Mouse (Mus musculus): ENCODE results near the gene Vezt. TPM values are rescaled to one million over a fixed set of nuclear protein-coding genes. Genes with fewer than 3 reads are reported as not detected.

The Vezt gene
- polyA plus RNA-seq, 1 experiment from 2014 or later = 45.9 TPM

DNA sequence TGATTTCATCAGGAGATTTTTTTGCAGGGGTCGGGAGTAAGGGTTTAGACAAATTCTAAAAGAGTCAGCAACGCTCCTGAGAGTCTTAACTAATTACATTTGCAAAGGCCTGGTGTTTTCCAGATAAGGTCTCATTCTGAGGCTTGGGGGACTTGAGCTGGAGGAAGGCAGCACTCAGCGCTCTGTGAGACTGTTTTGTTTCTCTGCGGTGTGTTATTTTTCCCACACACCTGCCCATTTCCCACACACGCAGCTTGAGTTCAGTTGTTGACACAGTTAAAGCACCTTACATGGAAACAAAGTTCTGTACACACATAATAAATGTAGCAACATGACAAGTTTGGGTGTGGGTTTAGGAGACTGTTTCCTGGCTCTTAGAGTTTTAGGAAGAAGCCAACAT is 103.6 kb downstream of the Vezt start:
- no peaks in the 10 kb centered on the region for H3K4me1 ChIP-seq (ENCODE audit: control insufficient read depth, insufficient read depth, low read length)
- H3K27ac ChIP-seq (ENCODE audit: low read depth, low read length) = no peak overlapping the region
- no peak overlapping the region for H3K4me3 ChIP-seq (ENCODE audit: low read depth, low read length)
- H3K27me3 ChIP-seq (ENCODE audit: control insufficient read depth, insufficient read depth, low read length) = no peaks in the 10 kb centered on the region
- no peak for DNase-seq (ENCODE audit: low spot score, missing footprints)
- H3K36me3 ChIP-seq (ENCODE audit: control insufficient read depth, insufficient read depth, low read length) = no peaks in the 10 kb centered on the region
- no peaks in the 10 kb centered on the region for H3K9me3 ChIP-seq (ENCODE audit: control insufficient read depth, low read length)
- no peak for ATAC-seq (ENCODE audit: low FRiP score)
- 80% methylated on average over 5 of the region's 5 CpGs for WGBS
- no peak overlapping the region for H3K9ac ChIP-seq (ENCODE audit: low read length)
- no peak overlapping the region for H3K4me2 ChIP-seq

DNA sequence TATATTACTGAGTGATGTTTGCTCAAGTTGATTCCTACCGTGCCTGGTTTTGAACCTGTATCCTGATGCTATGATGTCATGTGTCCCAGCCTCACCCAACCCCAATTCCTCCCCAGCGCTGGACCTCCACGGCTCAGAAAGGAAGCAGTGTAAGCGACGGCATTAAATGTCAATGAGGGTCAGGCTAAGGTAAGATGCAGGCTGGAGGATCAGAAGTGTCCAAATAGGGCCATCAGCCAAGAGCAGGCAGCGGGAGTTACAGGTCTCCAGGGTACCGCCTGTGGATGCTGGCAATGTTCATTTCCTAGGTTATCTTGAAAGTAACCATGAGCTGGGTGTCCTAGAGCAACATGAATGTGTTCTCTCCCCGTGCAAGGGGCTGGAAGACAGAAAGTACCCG is 104.2 kb downstream of the Vezt start:
- Histone ChIP-seq H3K27me3 (ENCODE audit: control insufficient read depth, insufficient read depth, low read length) (no peaks in the 10 kb centered on the region), H3K27ac (ENCODE audit: low read depth, low read length) (no peak overlapping the region), H3K4me2 (no peak overlapping the region), H3K4me1 (ENCODE audit: control insufficient read depth, insufficient read depth, low read length) (no peaks in the 10 kb centered on the region), H3K4me3 (ENCODE audit: low read depth, low read length) (no peak overlapping the region), H3K9me3 (ENCODE audit: control insufficient read depth, low read length) (no peaks in the 10 kb centered on the region), H3K9ac (ENCODE audit: low read length) (no peak overlapping the region), H3K36me3 (ENCODE audit: control insufficient read depth, insufficient read depth, low read length) (no peaks in the 10 kb centered on the region)
- no peak for DNase-seq (ENCODE audit: low spot score, missing footprints)
- ATAC-seq (ENCODE audit: low FRiP score) = no peak
- WGBS = 82% methylated on average over 9 of the region's 9 CpGs

DNA sequence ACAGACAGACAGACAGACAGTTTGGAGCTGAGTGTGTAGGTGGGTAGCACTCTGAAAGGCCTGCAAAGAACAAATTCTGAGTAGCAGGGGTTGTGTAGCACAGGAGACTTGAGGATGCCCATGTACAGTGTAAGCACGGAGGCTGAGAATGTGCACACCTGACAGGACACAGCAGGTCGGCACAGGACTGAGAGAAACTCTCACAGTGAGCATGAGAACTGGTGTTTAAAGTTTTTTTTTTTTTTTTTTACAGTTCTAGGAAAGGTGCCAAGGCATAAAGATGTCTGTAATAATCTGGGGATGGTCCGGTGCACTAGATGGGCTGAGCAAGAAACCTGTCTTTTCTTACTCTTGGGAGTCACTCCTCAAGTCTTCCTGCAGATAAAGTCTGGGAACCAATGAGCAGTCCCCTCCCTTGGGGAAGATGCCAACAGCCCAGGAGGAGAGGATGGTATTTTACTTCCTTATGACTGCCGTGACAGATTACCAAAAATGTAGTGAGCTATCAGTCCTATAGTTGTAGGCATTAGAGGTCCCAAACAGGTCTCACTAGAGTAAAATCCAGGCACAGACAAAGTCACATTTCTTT is 105.3 kb downstream of the Vezt start:
- H3K4me2 ChIP-seq = no peak overlapping the region
- H3K4me1 ChIP-seq (ENCODE audit: control insufficient read depth, insufficient read depth, low read length) = no peaks in the 10 kb centered on the region
- H3K9me3 ChIP-seq (ENCODE audit: control insufficient read depth, low read length) = no peaks in the 10 kb centered on the region
- no peak overlapping the region for H3K4me3 ChIP-seq (ENCODE audit: low read depth, low read length)
- H3K36me3 ChIP-seq (ENCODE audit: control insufficient read depth, insufficient read depth, low read length) = no peaks in the 10 kb centered on the region
- no peak overlapping the region for H3K27ac ChIP-seq (ENCODE audit: low read depth, low read length)
- DNase-seq (ENCODE audit: low spot score, missing footprints) (no peak), ATAC-seq (ENCODE audit: low FRiP score) (no peak)
- 86% methylated on average over 4 of the region's 4 CpGs for WGBS
- no peak overlapping the region for H3K9ac ChIP-seq (ENCODE audit: low read length)
- no peaks in the 10 kb centered on the region for H3K27me3 ChIP-seq (ENCODE audit: control insufficient read depth, insufficient read depth, low read length)

DNA sequence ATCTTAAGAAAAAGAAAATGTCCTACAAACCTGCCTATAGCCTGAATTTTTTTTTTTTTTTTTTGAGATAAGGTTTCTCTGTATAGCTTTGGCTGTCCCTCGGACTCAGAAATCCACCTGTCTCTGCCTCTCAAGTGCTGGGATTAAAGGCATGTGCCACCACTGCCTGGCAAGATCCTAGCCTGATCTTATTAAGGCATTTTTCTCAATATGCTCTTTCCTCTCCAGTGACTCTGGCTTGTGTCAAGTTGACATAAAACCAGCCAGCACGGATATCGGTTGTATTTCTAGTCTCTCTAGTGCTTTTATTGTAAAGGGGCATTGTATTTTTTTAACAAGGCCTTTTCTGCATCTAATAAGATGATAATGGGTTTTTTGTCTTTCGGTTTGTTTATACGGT is 111.0 kb downstream of the Vezt start:
- ATAC-seq (ENCODE audit: low FRiP score) (no peak), DNase-seq (ENCODE audit: low spot score, missing footprints) (no peak)
- Histone ChIP-seq H3K9me3 (ENCODE audit: control insufficient read depth, low read length) (no peaks in the 10 kb centered on the region), H3K4me1 (ENCODE audit: control insufficient read depth, insufficient read depth, low read length) (no peaks in the 10 kb centered on the region), H3K4me3 (ENCODE audit: low read depth, low read length) (no peak overlapping the region), H3K4me2 (no peak overlapping the region), H3K9ac (ENCODE audit: low read length) (no peak overlapping the region), H3K36me3 (ENCODE audit: control insufficient read depth, insufficient read depth, low read length) (no peaks in the 10 kb centered on the region), H3K27ac (ENCODE audit: low read depth, low read length) (no peak overlapping the region), H3K27me3 (ENCODE audit: control insufficient read depth, insufficient read depth, low read length) (no peaks in the 10 kb centered on the region)
- 89% methylated on average over 5 of the region's 5 CpGs for WGBS

DNA sequence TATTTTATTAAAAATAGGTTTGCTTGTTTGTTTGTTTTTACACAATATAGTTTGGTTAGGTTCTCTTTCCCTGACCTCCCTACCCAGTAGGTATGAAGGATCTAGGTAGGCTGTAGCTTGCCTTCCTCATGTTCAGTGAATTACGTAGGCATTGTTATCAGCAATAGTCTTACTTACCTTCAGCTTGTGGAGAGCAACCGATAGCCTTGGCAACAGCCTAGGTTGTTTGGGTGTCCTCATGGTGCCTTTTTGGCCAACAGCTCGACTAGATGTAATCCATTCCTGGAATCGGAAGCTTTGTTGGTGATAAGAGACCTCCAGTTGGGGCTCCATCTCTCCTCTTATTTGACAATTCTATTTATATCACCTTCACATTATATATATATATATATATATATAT is 114.5 kb downstream of the Vezt start:
- Histone ChIP-seq H3K4me1 (ENCODE audit: control insufficient read depth, insufficient read depth, low read length) (no peaks in the 10 kb centered on the region), H3K9me3 (ENCODE audit: control insufficient read depth, low read length) (no peaks in the 10 kb centered on the region), H3K27me3 (ENCODE audit: control insufficient read depth, insufficient read depth, low read length) (no peaks in the 10 kb centered on the region), H3K27ac (ENCODE audit: low read depth, low read length) (no peak overlapping the region), H3K4me3 (ENCODE audit: low read depth, low read length) (no peak overlapping the region), H3K4me2 (no peak overlapping the region), H3K9ac (ENCODE audit: low read length) (no peak overlapping the region), H3K36me3 (ENCODE audit: control insufficient read depth, insufficient read depth, low read length) (no peaks in the 10 kb centered on the region)
- WGBS = 93% methylated on average over 4 of the region's 4 CpGs
- peak; percentile 64 for DNase-seq (ENCODE audit: low spot score, missing footprints)
- no peak for ATAC-seq (ENCODE audit: low FRiP score)

DNA sequence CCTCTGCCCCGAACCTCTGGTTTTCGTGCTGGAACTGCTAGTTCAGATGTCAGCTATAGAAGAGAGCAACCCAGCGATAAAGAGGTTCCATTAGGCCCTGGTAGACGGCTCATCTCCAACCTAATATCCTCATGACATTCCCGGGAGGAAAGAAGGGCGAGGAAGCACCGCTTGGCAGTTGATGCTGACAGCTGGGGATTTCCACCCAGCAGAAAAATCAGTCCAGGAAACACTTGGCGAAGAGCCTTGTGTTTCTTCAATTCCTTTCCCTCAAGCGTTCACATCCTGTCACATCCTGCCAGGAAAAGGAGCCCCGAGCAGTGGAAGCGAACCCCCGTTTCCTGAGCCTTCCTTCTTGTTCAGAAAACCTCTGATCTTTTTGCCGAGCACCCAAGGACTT is 116.4 kb downstream of the Vezt start:
- H3K4me2 ChIP-seq = no peak overlapping the region
- H3K9ac ChIP-seq (ENCODE audit: low read length) = no peak overlapping the region
- no peak overlapping the region for H3K4me3 ChIP-seq (ENCODE audit: low read depth, low read length)
- no peaks in the 10 kb centered on the region for H3K27me3 ChIP-seq (ENCODE audit: control insufficient read depth, insufficient read depth, low read length)
- H3K9me3 ChIP-seq (ENCODE audit: control insufficient read depth, low read length) = no peaks in the 10 kb centered on the region
- H3K27ac ChIP-seq (ENCODE audit: low read depth, low read length) = no peak overlapping the region
- DNase-seq (ENCODE audit: low spot score, missing footprints) (no peak), ATAC-seq (ENCODE audit: low FRiP score) (no peak)
- H3K36me3 ChIP-seq (ENCODE audit: control insufficient read depth, insufficient read depth, low read length) = no peaks in the 10 kb centered on the region
- 82% methylated on average over 13 of the region's 13 CpGs for WGBS
- no peaks in the 10 kb centered on the region for H3K4me1 ChIP-seq (ENCODE audit: control insufficient read depth, insufficient read depth, low read length)

DNA sequence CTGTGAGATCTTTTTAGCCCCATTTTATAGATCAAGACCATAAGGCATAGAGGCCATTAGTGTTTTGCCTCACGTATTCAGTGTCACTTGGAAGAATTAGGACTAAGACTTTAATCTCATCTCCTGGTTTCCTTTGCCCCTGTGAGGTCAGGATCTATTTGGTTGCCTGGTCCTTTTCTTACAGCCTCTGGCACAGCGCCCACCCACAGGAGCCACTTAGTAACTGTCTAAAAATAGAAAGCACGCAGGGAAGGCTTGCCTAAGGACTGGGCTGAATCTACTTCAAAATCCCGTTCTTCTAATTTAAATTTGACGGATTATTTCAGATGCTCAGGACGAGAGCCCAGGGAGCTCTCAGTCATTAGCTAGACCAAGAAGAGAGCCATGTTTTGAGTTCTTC is 116.9 kb downstream of the Vezt start:
- Histone ChIP-seq H3K9ac (ENCODE audit: low read length) (no peak overlapping the region), H3K27me3 (ENCODE audit: control insufficient read depth, insufficient read depth, low read length) (no peaks in the 10 kb centered on the region), H3K36me3 (ENCODE audit: control insufficient read depth, insufficient read depth, low read length) (no peaks in the 10 kb centered on the region), H3K9me3 (ENCODE audit: control insufficient read depth, low read length) (no peaks in the 10 kb centered on the region), H3K4me2 (no peak overlapping the region), H3K4me3 (ENCODE audit: low read depth, low read length) (no peak overlapping the region), H3K4me1 (ENCODE audit: control insufficient read depth, insufficient read depth, low read length) (no peaks in the 10 kb centered on the region), H3K27ac (ENCODE audit: low read depth, low read length) (no peak overlapping the region)
- DNase-seq (ENCODE audit: low spot score, missing footprints) (peak; percentile 35), ATAC-seq (ENCODE audit: low FRiP score) (no peak)
- WGBS = 64% methylated on average over 6 of the region's 6 CpGs

DNA sequence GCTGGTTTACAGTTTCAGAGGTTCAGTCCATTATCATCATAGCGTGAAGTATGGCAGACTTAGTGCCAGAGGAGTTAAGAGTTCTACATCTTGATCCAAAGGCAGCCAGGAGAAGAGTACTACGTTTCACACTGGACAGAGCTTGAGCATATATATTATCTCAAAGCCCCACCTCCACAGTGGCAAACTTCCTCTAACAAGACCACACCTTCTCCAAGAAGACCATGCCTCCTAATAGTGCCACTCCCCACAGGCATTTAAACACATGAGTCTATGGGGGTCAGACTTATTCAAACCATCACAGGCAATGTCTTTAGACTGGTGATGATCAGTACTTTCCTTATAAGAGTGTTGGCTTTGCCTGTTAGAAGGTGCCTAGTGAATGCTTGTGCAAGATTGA is 117.5 kb downstream of the Vezt start:
- no peaks in the 10 kb centered on the region for H3K36me3 ChIP-seq (ENCODE audit: control insufficient read depth, insufficient read depth, low read length)
- H3K27me3 ChIP-seq (ENCODE audit: control insufficient read depth, insufficient read depth, low read length) = no peaks in the 10 kb centered on the region
- ATAC-seq (ENCODE audit: low FRiP score) (no peak), DNase-seq (ENCODE audit: low spot score, missing footprints) (no peak)
- no peak overlapping the region for H3K4me2 ChIP-seq
- H3K27ac ChIP-seq (ENCODE audit: low read depth, low read length) = no peak overlapping the region
- H3K9ac ChIP-seq (ENCODE audit: low read length) = no peak overlapping the region
- H3K9me3 ChIP-seq (ENCODE audit: control insufficient read depth, low read length) = no peaks in the 10 kb centered on the region
- no peak overlapping the region for H3K4me3 ChIP-seq (ENCODE audit: low read depth, low read length)
- H3K4me1 ChIP-seq (ENCODE audit: control insufficient read depth, insufficient read depth, low read length) = no peaks in the 10 kb centered on the region
- 88% methylated on average over 2 of the region's 2 CpGs for WGBS

DNA sequence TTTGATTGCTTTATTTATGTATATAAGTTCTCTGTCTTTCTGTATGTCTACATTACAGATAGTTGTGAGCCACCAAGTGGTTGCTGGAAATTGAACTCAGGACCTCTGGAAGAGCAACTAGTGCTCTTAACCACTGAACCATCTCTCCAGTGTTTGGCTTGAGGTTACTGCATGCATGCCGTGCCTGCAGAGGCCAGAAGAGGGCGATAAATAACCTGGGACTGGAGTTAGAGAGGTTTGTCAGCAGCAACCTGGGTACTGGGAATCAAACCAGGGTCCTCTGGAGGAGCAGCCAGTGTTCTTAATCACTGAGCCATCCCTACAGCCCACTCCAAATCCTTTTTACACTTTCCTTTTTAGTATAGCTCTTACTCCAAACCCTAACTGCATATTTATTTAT is 118.8 kb downstream of the Vezt start:
- no peak for DNase-seq (ENCODE audit: low spot score, missing footprints)
- Histone ChIP-seq H3K27ac (ENCODE audit: low read depth, low read length) (no peak overlapping the region), H3K4me3 (ENCODE audit: low read depth, low read length) (no peak overlapping the region), H3K4me1 (ENCODE audit: control insufficient read depth, insufficient read depth, low read length) (no peaks in the 10 kb centered on the region), H3K9me3 (ENCODE audit: control insufficient read depth, low read length) (no peaks in the 10 kb centered on the region), H3K4me2 (no peak overlapping the region), H3K9ac (ENCODE audit: low read length) (no peak overlapping the region), H3K27me3 (ENCODE audit: control insufficient read depth, insufficient read depth, low read length) (no peaks in the 10 kb centered on the region), H3K36me3 (ENCODE audit: control insufficient read depth, insufficient read depth, low read length) (no peaks in the 10 kb centered on the region)
- ATAC-seq (ENCODE audit: low FRiP score) = no peak
- 87% methylated on average over 2 of the region's 2 CpGs for WGBS

All from midbrain, embryonic 11.5 days (tissue).